Mouse (Mus musculus) liver, embryonic 12.5 days (tissue): Measurements from ENCODE around the gene Slc25a21. TPM values are rescaled to one million over a fixed set of nuclear protein-coding genes. Genes with fewer than 3 reads are reported as not detected.

ENCODE experiments used
- ATAC-seq: fragments of 200-750 bp; cut with Nextera tagmentation; 2 replicates; pipeline ENCODE4 v1.8.0; 2017; ENCODE audit warnings: moderate number of reproducible peaks, mild to moderate bottlenecking, moderate library complexity
- H3K27ac ChIP-seq: fragments of 300-500 bp; sonication (generic); 2 replicates; pipeline ENCODE4 v1.5.1; 2016; ENCODE audit warnings: mild to moderate bottlenecking
- H3K27me3 ChIP-seq: fragments of 300-500 bp; sonication (generic); replicated peaks from 2 replicates; pipeline ENCODE4 v1.6.1; 2016; ENCODE audit warnings: mild to moderate bottlenecking, moderate library complexity
- H3K36me3 ChIP-seq: fragments of 300-500 bp; sonication (generic); 2 replicates; pipeline ENCODE4 v1.6.1; 2016; ENCODE audit warnings: mild to moderate bottlenecking, moderate library complexity
- H3K4me1 ChIP-seq: fragments of 300-500 bp; sonication (generic); 2 replicates; pipeline ENCODE4 v1.6.1; 2016
- H3K4me2 ChIP-seq: fragments of 300-500 bp; sonication (generic); 2 replicates; pipeline ENCODE4 v1.6.1; 2016; ENCODE audit warnings: mild to moderate bottlenecking, moderate library complexity
- H3K4me3 ChIP-seq: fragments of 300-500 bp; sonication (generic); 2 replicates; pipeline ENCODE4 v1.5.1; 2016; ENCODE audit warnings: mild to moderate bottlenecking, moderate library complexity
- H3K9ac ChIP-seq: fragments of 300-500 bp; sonication (generic); 2 replicates; pipeline ENCODE4 v1.6.1; 2016; ENCODE audit warnings: mild to moderate bottlenecking, moderate library complexity
- H3K9me3 ChIP-seq: fragments of 300-500 bp; sonication (generic); replicated peaks from 2 replicates; pipeline ENCODE4 v1.6.1; 2016; ENCODE audit warnings: mild to moderate bottlenecking, moderate library complexity
- WGBS: fragments of 180-500 bp; shearing (Covaris S2); methylation state at CpG from one replicate; pipeline ENCODE4 v1.1.7; 2016; ENCODE audit not compliant: insufficient replicate concordance; 5-methylcytosine and 5-hydroxymethylcytosine counted together
- polyA plus RNA-seq: library from polyadenylated mRNA; unstranded; fragments of >200 nt; fragmentation: Nextera tagmentation; extraction: Ambion mirVana; gene quantifications from 2 replicates; pipeline ENCODE4 v1.2.1, GENCODE M21; 2016

Gene Slc25a21
- polyA plus RNA-seq, 1 experiment from 2014 or later = 30.0 TPM

- no peak overlapping the region for H3K4me2 ChIP-seq
- H3K36me3 ChIP-seq = 0 out of 2 replicates have a peak, but pooled peaks cover 3% of the 10 kb centered on the region
- no peak overlapping the region for H3K27ac ChIP-seq
- WGBS = 51% methylated on average over 4 of the region's 4 CpGs
- no peaks in the 10 kb centered on the region for H3K9me3 ChIP-seq
- no peaks in the 10 kb centered on the region for H3K4me1 ChIP-seq
- H3K4me3 ChIP-seq = no peak overlapping the region
- no peak overlapping the region for H3K9ac ChIP-seq
- ATAC-seq = no peak
- no peaks in the 10 kb centered on the region for H3K27me3 ChIP-seq
Observed at GRCm38 (mm10) chr12:56852679-56853078, 344.6 kb downstream of the Slc25a21 start.

- Histone ChIP-seq H3K9ac (no peak overlapping the region), H3K4me1 (no peaks in the 10 kb centered on the region), H3K27me3 (no peaks in the 10 kb centered on the region), H3K36me3 (0 out of 2 replicates have a peak, but pooled peaks cover 3% of the 10 kb centered on the region), H3K9me3 (no peaks in the 10 kb centered on the region), H3K4me2 (no peak overlapping the region), H3K27ac (no peak overlapping the region), H3K4me3 (no peak overlapping the region)
- 69% methylated on average over 3 of the region's 3 CpGs for WGBS
- ATAC-seq = no peak
Observed at GRCm38 (mm10) chr12:56851464-56851863, 345.8 kb downstream of the Slc25a21 start.

GRCm38 (mm10) chr12:56829945-56830344 is 367.3 kb downstream of the Slc25a21 start:
- 68% methylated on average over 1 of the region's 1 CpGs for WGBS
- H3K4me3 ChIP-seq = no peak overlapping the region
- ATAC-seq = no peak

GRCm38 (mm10) chr12:56829455-56829883 is 367.8 kb downstream of the Slc25a21 start:
- Histone ChIP-seq H3K27ac (no peak overlapping the region), H3K4me3 (no peak overlapping the region), H3K36me3 (no peaks in the 10 kb centered on the region), H3K9me3 (no peaks in the 10 kb centered on the region), H3K9ac (no peak overlapping the region), H3K27me3 (no peaks in the 10 kb centered on the region), H3K4me1 (no peaks in the 10 kb centered on the region), H3K4me2 (no peak overlapping the region)
- ATAC-seq = no peak
- WGBS = 47% methylated on average over 5 of the region's 5 CpGs

More at GRCm38 (mm10) chr12:56829945-56830344, 367.3 kb downstream of the Slc25a21 start:
- no peaks in the 10 kb centered on the region for H3K4me1 ChIP-seq
- H3K9me3 ChIP-seq = no peaks in the 10 kb centered on the region
- no peak overlapping the region for H3K27ac ChIP-seq
- no peak overlapping the region for H3K9ac ChIP-seq
- no peaks in the 10 kb centered on the region for H3K27me3 ChIP-seq
- no peaks in the 10 kb centered on the region for H3K36me3 ChIP-seq
- H3K4me2 ChIP-seq = no peak overlapping the region

GRCm38 (mm10) chr12:56827808-56828384 is 369.4 kb downstream of the Slc25a21 start:
- Histone ChIP-seq H3K4me1 (no peaks in the 10 kb centered on the region), H3K27me3 (no peaks in the 10 kb centered on the region), H3K27ac (no peak overlapping the region), H3K9ac (no peak overlapping the region), H3K4me3 (no peak overlapping the region), H3K4me2 (no peak overlapping the region), H3K36me3 (no peaks in the 10 kb centered on the region), H3K9me3 (no peaks in the 10 kb centered on the region)
- ATAC-seq = no peak
- 83% methylated on average over 8 of the region's 8 CpGs for WGBS

- Histone ChIP-seq H3K4me1 (no peaks in the 10 kb centered on the region), H3K9ac (no peak overlapping the region), H3K9me3 (no peaks in the 10 kb centered on the region), H3K27ac (no peak overlapping the region), H3K4me2 (no peak overlapping the region), H3K36me3 (no peaks in the 10 kb centered on the region), H3K4me3 (no peak overlapping the region), H3K27me3 (no peaks in the 10 kb centered on the region)
- WGBS = 56% methylated on average over 5 of the region's 5 CpGs
- ATAC-seq = no peak
Observed at GRCm38 (mm10) chr12:56824688-56825087, 372.6 kb downstream of the Slc25a21 start.

GRCm38 (mm10) chr12:56822122-56822521 is 375.1 kb downstream of the Slc25a21 start:
- Histone ChIP-seq H3K9me3 (no peaks in the 10 kb centered on the region), H3K4me3 (no peak overlapping the region), H3K4me2 (no peak overlapping the region), H3K4me1 (no peaks in the 10 kb centered on the region), H3K27me3 (no peaks in the 10 kb centered on the region), H3K36me3 (no peaks in the 10 kb centered on the region), H3K27ac (no peak overlapping the region), H3K9ac (no peak overlapping the region)
- WGBS = 55% methylated on average over 2 of the region's 2 CpGs
- ATAC-seq = no peak

GRCm38 (mm10) chr12:56820604-56821003 is 376.7 kb downstream of the Slc25a21 start:
- no peak overlapping the region for H3K4me2 ChIP-seq
- WGBS = 72% methylated on average over 2 of the region's 2 CpGs
- H3K4me1 ChIP-seq = no peaks in the 10 kb centered on the region
- H3K9ac ChIP-seq = no peak overlapping the region
- H3K27ac ChIP-seq = no peak overlapping the region
- no peak overlapping the region for H3K4me3 ChIP-seq
- no peaks in the 10 kb centered on the region for H3K27me3 ChIP-seq
- no peaks in the 10 kb centered on the region for H3K36me3 ChIP-seq
- no peak for ATAC-seq
- no peaks in the 10 kb centered on the region for H3K9me3 ChIP-seq

GRCm38 (mm10) chr12:56807483-56807882 is 389.8 kb downstream of the Slc25a21 start:
- Histone ChIP-seq H3K4me3 (no peak overlapping the region), H3K9me3 (no peaks in the 10 kb centered on the region), H3K36me3 (no peaks in the 10 kb centered on the region), H3K9ac (no peak overlapping the region), H3K27me3 (no peaks in the 10 kb centered on the region), H3K4me1 (no peaks in the 10 kb centered on the region), H3K27ac (no peak overlapping the region), H3K4me2 (no peak overlapping the region)
- 76% methylated on average over 2 of the region's 2 CpGs for WGBS
- no peak for ATAC-seq

GRCm38 (mm10) chr12:56807078-56807477 is 390.2 kb downstream of the Slc25a21 start:
- WGBS = 83% methylated on average over 2 of the region's 2 CpGs
- Histone ChIP-seq H3K4me1 (no peaks in the 10 kb centered on the region), H3K9me3 (no peaks in the 10 kb centered on the region), H3K36me3 (no peaks in the 10 kb centered on the region), H3K27me3 (no peaks in the 10 kb centered on the region), H3K9ac (no peak overlapping the region), H3K4me2 (no peak overlapping the region), H3K27ac (no peak overlapping the region), H3K4me3 (no peak overlapping the region)
- ATAC-seq = no peak

GRCm38 (mm10) chr12:56804487-56804886 is 392.8 kb downstream of the Slc25a21 start:
- no peak overlapping the region for H3K9ac ChIP-seq
- no peaks in the 10 kb centered on the region for H3K27me3 ChIP-seq
- H3K27ac ChIP-seq = no peak overlapping the region
- no peaks in the 10 kb centered on the region for H3K4me1 ChIP-seq
- H3K4me3 ChIP-seq = no peak overlapping the region
- 53% methylated on average over 3 of the region's 3 CpGs for WGBS
- no peaks in the 10 kb centered on the region for H3K36me3 ChIP-seq
- no peak for ATAC-seq
- H3K4me2 ChIP-seq = no peak overlapping the region
- H3K9me3 ChIP-seq = no peaks in the 10 kb centered on the region

GRCm38 (mm10) chr12:56798641-56799415 is 398.4 kb downstream of the Slc25a21 start:
- H3K27ac ChIP-seq = no peak overlapping the region
- H3K4me2 ChIP-seq = no peak overlapping the region
- no peak overlapping the region for H3K9ac ChIP-seq
- H3K36me3 ChIP-seq = no peaks in the 10 kb centered on the region
- ATAC-seq = no peak
- H3K9me3 ChIP-seq = no peaks in the 10 kb centered on the region
- 70% methylated on average over 6 of the region's 6 CpGs for WGBS
- H3K4me3 ChIP-seq = no peak overlapping the region
- H3K27me3 ChIP-seq = no peaks in the 10 kb centered on the region
- no peaks in the 10 kb centered on the region for H3K4me1 ChIP-seq
